Mouse (Mus musculus) myocyte (in vitro differentiated cells): Measurements from ENCODE around the gene Rnf38.

Source experiments
- MYOD1 ChIP-seq, 3 experiments: IDR thresholded peaks; one replicate each; pipeline ENCODE4 v1.6.1; 2011; ENCODE audit warnings: control low read depth in 2 of 3, low read depth in 2 of 3, mild to moderate bottlenecking in 2 of 3, moderate library complexity in 1 of 3; ENCODE audit not compliant: insufficient read length in 2 of 3, control insufficient read depth in 1 of 3
- MYOG ChIP-seq, 3 experiments: IDR thresholded peaks; one replicate each; pipeline ENCODE4 v1.6.1; 2011; ENCODE audit warnings: control low read depth in 2 of 3, low read depth in 2 of 3, mild to moderate bottlenecking in 2 of 3; ENCODE audit not compliant: insufficient read length in 2 of 3, control insufficient read depth in 1 of 3, insufficient read depth in 1 of 3
- POLR2A ChIP-seq: IDR thresholded peaks from one replicate; pipeline ENCODE4 v1.6.1; 2011; ENCODE audit warnings: low read depth, mild to moderate bottlenecking, control low read depth, moderate library complexity; ENCODE audit not compliant: insufficient read length
- POLR2AphosphoS2 ChIP-seq: IDR thresholded peaks from one replicate; pipeline ENCODE4 v1.6.1; 2011; ENCODE audit warnings: low read depth, control low read depth; ENCODE audit not compliant: insufficient read length
- USF1 ChIP-seq: IDR thresholded peaks from one replicate; pipeline ENCODE4 v1.6.1; 2011; ENCODE audit warnings: low read depth, mild to moderate bottlenecking, control low read depth, moderate library complexity

DNA sequence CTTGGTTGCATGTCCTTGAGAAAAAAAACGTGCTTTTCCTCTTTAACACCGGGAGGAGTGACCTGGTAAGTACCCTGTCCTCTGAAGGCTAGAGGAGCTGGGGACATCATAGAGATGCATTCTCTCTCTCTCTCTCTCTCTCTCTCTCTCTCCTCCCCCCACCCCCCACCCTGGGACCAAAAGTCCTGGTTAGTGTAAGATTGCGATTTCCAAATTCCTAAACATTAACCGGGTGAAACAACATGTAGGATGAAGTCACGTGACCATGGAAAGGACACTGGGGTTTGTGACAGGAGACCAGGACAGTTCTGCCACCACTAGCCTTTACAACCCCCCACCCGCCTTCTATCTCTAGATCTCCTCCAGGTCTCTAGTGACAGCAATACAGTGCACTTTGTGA is 19.6 kb upstream of the Rnf38 start:
- TF ChIP-seq POLR2A (no peak), POLR2AphosphoS2 (no peak), USF1 (no peak), MYOG (IDR thresholded peaks at IDR 0.05; ENCODE audit: control insufficient read depth in 1 of 3, insufficient read depth in 1 of 3, insufficient read length in 2 of 3, low read depth in 2 of 3) (no peak), MYOD1 (IDR thresholded peaks at IDR 0.05; ENCODE audit: control insufficient read depth in 1 of 3, insufficient read length in 2 of 3, low read depth in 2 of 3) (no peak)
